Mouse (Mus musculus): ENCODE measurements at regions not wholly inside any gene's neighbourhood (a gene's known extent, or its start where the extent isn't known, plus 50 kb on each side); places are given as distances from the start of the nearest gene placed in this dataset.

- no peak for TF ChIP-seq TAL1 (conservative IDR thresholded peaks at IDR 0.05; ENCODE audit: low read depth, low read length)
- TF ChIP-seq CTCF (IDR thresholded peaks at IDR 0.05; ENCODE audit: low read depth, low read length), result no peak
- TF ChIP-seq GATA1 (IDR thresholded peaks at IDR 0.05; ENCODE audit: borderline replicate concordance, low read length), result no peak
- no peak for TF ChIP-seq GATA2 (IDR thresholded peaks at IDR 0.05; ENCODE audit: borderline replicate concordance, low read depth, low read length)
These were observed 193.5 kb downstream of the Pten start for GRCm38 (mm10) chr19:32950794-32951193.
